Mouse (Mus musculus): ENCODE measurements around the gene Gba. TPM values are rescaled to one million over a fixed set of nuclear protein-coding genes. Genes with fewer than 3 reads are reported as not detected.
"Not testable (repeated sequence)": the region's sequence is repeated elsewhere in the genome, so short reads cannot be mapped to it uniquely, and the experiment has no call there.

The Gba gene
- polyA plus RNA-seq, 1 experiment from 2014 or later, result 35.5 TPM

GRCm38 (mm10) chr3:89208736-89209135, 6.0 kb downstream of the Gba start:
- H3K27ac ChIP-seq (ENCODE audit: low read depth), result no peak overlapping the region
- H3K4me1 ChIP-seq (ENCODE audit: insufficient read depth), result 0 out of 2 replicates have a peak, but pooled peaks cover 4% of the 10 kb centered on the region
- H3K4me2 ChIP-seq, result no peak overlapping the region
- no peaks in the 10 kb centered on the region for H3K9me3 ChIP-seq (ENCODE audit: low read depth, low read length)
- peaks cover 65% of the 10 kb centered on the region for H3K36me3 ChIP-seq (ENCODE audit: insufficient read depth)
- H3K9ac ChIP-seq, result no peak overlapping the region
- H3K4me3 ChIP-seq (ENCODE audit: low read depth, low read length), result no peak overlapping the region
- no peaks in the 10 kb centered on the region for H3K27me3 ChIP-seq (ENCODE audit: insufficient read depth, low read length)
- no peak for TF ChIP-seq CTCF (IDR thresholded peaks at IDR 0.05; ENCODE audit: low read depth)
- WGBS, result 82% methylated on average over 6 of the region's 6 CpGs
- ATAC-seq (ENCODE audit: insufficient read depth), result no peak
- no peak for DNase-seq

GRCm38 (mm10) chr3:89209731-89210130, 7.0 kb downstream of the Gba start:
- Histone ChIP-seq H3K4me2 (no peak overlapping the region), H3K36me3 (ENCODE audit: insufficient read depth) (peaks cover 65% of the 10 kb centered on the region), H3K9ac (no peak overlapping the region), H3K9me3 (ENCODE audit: low read depth, low read length) (no peaks in the 10 kb centered on the region), H3K27me3 (ENCODE audit: insufficient read depth, low read length) (no peaks in the 10 kb centered on the region), H3K27ac (ENCODE audit: low read depth) (no peak overlapping the region), H3K4me1 (ENCODE audit: insufficient read depth) (0 out of 2 replicates have a peak, but pooled peaks cover 4% of the 10 kb centered on the region), H3K4me3 (ENCODE audit: low read depth, low read length) (no peak overlapping the region)
- TF ChIP-seq CTCF (IDR thresholded peaks at IDR 0.05; ENCODE audit: low read depth), result no peak
- no peak for DNase-seq
- ATAC-seq (ENCODE audit: insufficient read depth), result no peak
- 90% methylated on average over 7 of the region's 7 CpGs for WGBS

GRCm38 (mm10) chr3:89210162-89210561, 7.4 kb downstream of the Gba start:
- Histone ChIP-seq H3K27ac (ENCODE audit: low read depth) (no peak overlapping the region), H3K36me3 (ENCODE audit: insufficient read depth) (peaks cover 65% of the 10 kb centered on the region), H3K4me1 (ENCODE audit: insufficient read depth) (peaks cover 5% of the 10 kb centered on the region), H3K27me3 (ENCODE audit: insufficient read depth, low read length) (no peaks in the 10 kb centered on the region), H3K9me3 (ENCODE audit: low read depth, low read length) (no peaks in the 10 kb centered on the region), H3K9ac (no peak overlapping the region), H3K4me2 (no peak overlapping the region), H3K4me3 (ENCODE audit: low read depth, low read length) (no peak overlapping the region)
- WGBS, result 73% methylated on average over 13 of the region's 13 CpGs
- no peak for TF ChIP-seq CTCF (IDR thresholded peaks at IDR 0.05; ENCODE audit: low read depth)
- peak; percentile 27 for DNase-seq
- ATAC-seq (ENCODE audit: insufficient read depth), result no peak

- Histone ChIP-seq H3K9ac (no peak overlapping the region), H3K27me3 (ENCODE audit: insufficient read depth, low read length) (no peaks in the 10 kb centered on the region), H3K27ac (ENCODE audit: low read depth) (no peak overlapping the region), H3K9me3 (ENCODE audit: low read depth, low read length) (no peaks in the 10 kb centered on the region), H3K4me1 (ENCODE audit: insufficient read depth) (peaks cover 10% of the 10 kb centered on the region), H3K4me3 (ENCODE audit: low read depth, low read length) (no peak overlapping the region), H3K4me2 (no peak overlapping the region), H3K36me3 (ENCODE audit: insufficient read depth) (peaks cover 60% of the 10 kb centered on the region)
- DNase-seq (no peak), ATAC-seq (ENCODE audit: insufficient read depth) (no peak)
- no peak for TF ChIP-seq CTCF (IDR thresholded peaks at IDR 0.05; ENCODE audit: low read depth)
- WGBS, result 73% methylated on average over 7 of the region's 7 CpGs
Measured at GRCm38 (mm10) chr3:89210731-89211130, 8.0 kb downstream of the Gba start.

- Histone ChIP-seq H3K4me3 (ENCODE audit: low read depth, low read length) (peak overlapping the region; percentile 77), H3K27ac (ENCODE audit: low read depth) (peak overlapping the region; percentile 98), H3K27me3 (ENCODE audit: insufficient read depth, low read length) (no peaks in the 10 kb centered on the region), H3K36me3 (ENCODE audit: insufficient read depth) (peaks cover 27% of the 10 kb centered on the region), H3K9ac (peak overlapping the region; percentile 72), H3K4me1 (ENCODE audit: insufficient read depth) (peaks cover 16% of the 10 kb centered on the region), H3K4me2 (peak overlapping the region; percentile 90), H3K9me3 (ENCODE audit: low read depth, low read length) (no peaks in the 10 kb centered on the region)
- ATAC-seq (ENCODE audit: insufficient read depth), result peak; percentile 89
- under 1% methylated on average over 69 of the region's 69 CpGs for WGBS
- TF ChIP-seq CTCF (IDR thresholded peaks at IDR 0.05; ENCODE audit: low read depth), result no peak
- DNase-seq, result peak; percentile 98
Measured at GRCm38 (mm10) chr3:89213803-89214530, 11.2 kb downstream of the Gba start.

DNA sequence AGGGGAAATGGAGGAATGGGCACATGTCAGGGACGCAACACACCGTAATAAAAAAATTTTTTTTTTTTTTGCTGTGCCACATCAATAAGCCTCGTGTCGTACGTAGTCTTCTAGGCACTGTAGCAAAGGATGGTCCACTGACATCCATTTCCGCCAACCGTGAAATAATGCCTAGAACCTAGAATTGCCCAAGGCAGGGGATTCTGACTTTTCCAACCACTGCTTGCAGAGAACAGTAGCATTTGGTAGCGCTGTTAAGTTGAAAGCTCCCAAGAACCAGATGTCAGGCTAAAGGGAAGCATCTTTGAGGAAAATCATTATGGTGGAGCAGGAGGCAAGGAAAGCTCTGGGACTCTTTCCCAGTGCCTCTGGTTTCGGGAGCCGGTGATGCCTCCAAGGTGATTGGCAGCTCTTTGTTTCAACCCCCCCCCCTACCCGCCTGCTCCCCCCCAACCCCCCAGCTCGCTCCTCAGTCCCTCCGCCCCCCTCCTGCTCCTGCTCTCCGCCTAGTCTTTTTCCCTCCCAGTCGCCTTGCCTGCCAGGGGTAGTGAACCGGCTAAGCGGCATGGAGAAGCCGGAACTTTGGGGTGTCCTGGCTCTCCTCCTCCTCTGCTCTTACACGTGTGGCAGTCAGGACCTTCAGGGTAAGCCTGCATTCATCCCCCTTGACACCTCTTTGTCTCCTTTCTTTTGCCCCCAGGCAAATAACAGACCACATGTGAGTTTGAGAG, 12.1 kb downstream of the Gba start, which contains the start of gene Thbs3:
Gene Thbs3 (plus strand): TSS at position 500 of the 731 bp plus-strand sequence.
- DNase-seq, result peak; percentile 36
- H3K27me3 ChIP-seq (ENCODE audit: insufficient read depth, low read length), result no peaks in the 10 kb centered on the region
- peaks cover 19% of the 10 kb centered on the region for H3K36me3 ChIP-seq (ENCODE audit: insufficient read depth)
- no peak for TF ChIP-seq CTCF (IDR thresholded peaks at IDR 0.05; ENCODE audit: low read depth)
- WGBS, result 1% methylated on average over 19 of the region's 19 CpGs
- peak within 1 kb of the TSS; percentile 90 for H3K4me2 ChIP-seq
- no peak for ATAC-seq (ENCODE audit: insufficient read depth)
- H3K9ac ChIP-seq, result peak within 1 kb of the TSS; percentile 72
- peak within 1 kb of the TSS; percentile 77 for H3K4me3 ChIP-seq (ENCODE audit: low read depth, low read length)
- no peaks in the 10 kb centered on the region for H3K9me3 ChIP-seq (ENCODE audit: low read depth, low read length)
- peak within 1 kb of the TSS; percentile 98 for H3K27ac ChIP-seq (ENCODE audit: low read depth)
- peaks cover 20% of the 10 kb centered on the region for H3K4me1 ChIP-seq (ENCODE audit: insufficient read depth)

DNA sequence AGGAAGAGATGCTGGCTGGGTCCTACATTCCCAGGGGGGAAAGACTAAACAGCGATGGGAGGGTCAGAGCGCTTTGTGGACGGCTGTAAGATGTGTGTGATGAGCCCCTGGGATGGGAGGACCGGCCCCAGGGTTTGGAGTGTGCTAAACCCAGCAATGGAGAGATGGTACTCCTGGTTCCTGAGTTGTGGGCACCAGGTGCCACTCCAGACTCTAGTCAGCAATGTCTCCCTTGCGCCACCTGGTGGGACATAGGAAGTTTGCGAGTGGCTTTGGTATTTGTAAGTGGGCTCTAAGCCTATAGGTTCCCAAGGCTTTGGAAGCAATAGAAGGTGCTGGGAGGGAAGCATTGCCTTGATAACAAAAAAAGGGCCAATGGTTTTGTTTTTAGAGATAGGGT, 13.1 kb downstream of the Gba start:
- Histone ChIP-seq H3K9me3 (ENCODE audit: low read depth, low read length) (no peaks in the 10 kb centered on the region), H3K36me3 (ENCODE audit: insufficient read depth) (peaks cover 9% of the 10 kb centered on the region; the same call in 1 of the 2 replicates), H3K4me2 (peak overlapping the region; percentile 90), H3K4me3 (ENCODE audit: low read depth, low read length) (peak overlapping the region; percentile 77), H3K27ac (ENCODE audit: low read depth) (no peak overlapping the region), H3K9ac (peak overlapping the region; percentile 72; the same call in 1 of the 2 replicates), H3K27me3 (ENCODE audit: insufficient read depth, low read length) (no peaks in the 10 kb centered on the region), H3K4me1 (ENCODE audit: insufficient read depth) (peaks cover 20% of the 10 kb centered on the region)
- peak; percentile 96 for TF ChIP-seq CTCF (IDR thresholded peaks at IDR 0.05; ENCODE audit: low read depth)
- DNase-seq (peak; percentile 96), ATAC-seq (ENCODE audit: insufficient read depth) (peak; percentile 13)
- under 1% methylated on average over 6 of the region's 6 CpGs for WGBS

GRCm38 (mm10) chr3:89216407-89216806, 13.7 kb downstream of the Gba start:
- H3K4me3 ChIP-seq (ENCODE audit: low read depth, low read length); H3K9me3 ChIP-seq (ENCODE audit: low read depth, low read length); H3K36me3 ChIP-seq (ENCODE audit: insufficient read depth); ATAC-seq (ENCODE audit: insufficient read depth); H3K27ac ChIP-seq (ENCODE audit: low read depth); H3K27me3 ChIP-seq (ENCODE audit: insufficient read depth, low read length); DNase-seq; H3K9ac ChIP-seq: not testable (repeated sequence)
- WGBS, result 73% methylated on average over 7 of the region's 7 CpGs
- peaks cover 20% of the 10 kb centered on the region for H3K4me1 ChIP-seq (ENCODE audit: insufficient read depth)
- H3K4me2 ChIP-seq, result peak overlapping the region; percentile 90

All from lung, embryonic 14.5 days (tissue).